Mouse (Mus musculus): ENCODE data around the gene Eif1ad. TPM values are rescaled to one million over a fixed set of nuclear protein-coding genes. Genes with fewer than 3 reads are reported as not detected.

The Eif1ad gene
- 29.9 and 34.7 TPM in 2 replicates for polyA plus RNA-seq (2021; fragmentation: Nextera tagmentation)
- long read RNA-seq, experiment 1, transcript Eif1ad-201 (6 exons, 2,556 nt), result major isoform, 52 of 58 reads
- long read RNA-seq, experiment 1, partial matches to known transcripts, result 0 of 58 reads
- long read RNA-seq, experiment 1, other reads (novel, unspliced or antisense), result 6 of 58 reads
- long read RNA-seq, experiment 2, transcript Eif1ad-201 (6 exons, 2,556 nt), result major isoform, 38 of 48 reads
- long read RNA-seq, experiment 2, partial matches to known transcripts, result 6 of 48 reads
- long read RNA-seq, experiment 2, other reads (novel, unspliced or antisense), result 4 of 48 reads

DNA sequence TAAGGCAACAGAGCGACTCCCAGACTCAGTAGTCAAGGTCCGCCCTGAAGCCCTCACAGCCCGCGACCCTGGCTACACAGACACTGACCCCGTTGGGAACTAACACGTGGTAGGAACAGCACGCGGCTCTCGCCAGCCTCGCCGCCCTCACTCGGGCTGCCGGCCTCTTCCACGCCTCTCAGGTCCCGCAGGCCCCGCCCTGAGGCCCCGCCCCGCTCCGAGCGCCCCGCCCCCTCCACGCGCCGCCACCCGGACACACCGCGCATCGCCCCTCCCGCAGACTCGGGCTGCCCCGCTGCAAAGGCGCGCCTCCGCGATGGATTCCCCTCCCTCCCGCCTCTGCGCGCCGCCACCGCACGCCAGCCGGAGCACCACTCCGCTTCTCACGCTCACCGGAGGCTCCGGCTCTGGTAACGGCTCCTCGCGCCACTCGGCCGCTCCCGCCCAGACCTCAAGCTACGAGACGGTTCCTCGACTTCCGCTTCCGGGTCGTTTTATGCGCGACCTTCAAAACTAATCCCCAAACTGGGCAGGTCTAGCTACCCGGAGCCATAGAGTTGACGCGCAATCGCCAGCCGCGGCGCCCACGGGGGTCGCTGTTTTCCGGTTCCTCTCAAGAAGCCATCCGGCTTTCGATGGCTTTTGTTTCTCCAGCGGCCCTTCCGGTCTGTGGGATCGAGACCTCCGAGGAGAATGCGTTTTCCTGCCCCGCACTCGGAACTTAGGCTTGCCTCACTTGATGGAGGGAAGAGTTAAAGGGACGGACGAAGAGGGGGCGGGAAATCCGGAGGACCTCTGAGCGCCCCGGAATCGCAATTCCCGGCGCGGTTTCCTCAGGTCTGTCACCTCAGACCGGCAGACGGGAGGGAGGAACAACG is at the start of gene Eif1ad:
Gene Eif1ad (plus strand): TSS at position 567 of the 878 bp plus-strand sequence.

DNA sequence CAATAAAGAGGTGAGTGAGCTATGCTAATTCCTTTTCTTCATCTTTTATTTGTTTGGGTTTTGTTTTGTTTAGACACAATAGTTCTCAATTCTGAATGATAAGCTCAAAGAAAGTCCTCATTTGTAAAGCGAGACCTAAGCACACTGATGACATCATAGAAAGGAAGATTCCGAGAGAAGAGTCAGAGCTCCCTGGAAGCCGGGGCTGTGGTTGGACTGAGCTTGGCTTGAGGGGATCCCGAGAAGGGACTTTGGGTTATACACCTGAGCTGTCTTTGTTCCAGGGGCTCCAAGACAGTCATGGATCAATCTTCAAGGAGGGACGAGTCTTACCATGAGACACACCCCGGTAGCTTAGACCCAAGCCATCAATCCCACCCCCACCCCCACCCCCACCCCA is 31.1 kb upstream of the Eif1ad start, which contains the start of gene Catsper1:
Gene Catsper1 (plus strand): TSS at position 301 of the 400 bp plus-strand sequence.

DNA sequence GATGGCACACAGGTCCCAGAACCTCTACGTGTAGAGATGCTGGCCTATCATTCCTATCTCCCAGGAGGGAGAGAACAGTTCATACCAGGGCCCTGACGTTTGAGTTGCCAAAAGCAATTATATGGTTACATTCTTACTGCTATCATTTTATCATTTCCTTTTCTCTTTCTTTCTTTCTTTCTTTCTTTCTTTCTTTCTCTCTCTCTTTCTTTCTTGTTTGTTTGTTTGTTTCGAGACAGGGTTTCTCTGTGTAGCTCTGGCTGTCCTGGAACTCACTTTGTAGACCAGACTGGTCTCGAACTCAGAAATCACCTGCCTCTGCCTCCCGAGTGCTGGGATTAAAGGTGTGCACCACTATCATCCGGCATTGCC is 17.1 kb upstream of the Eif1ad start, which contains the start of gene Cst6:
Gene Cst6 (minus strand): TSS at position 73 of the 372 bp plus-strand sequence.

DNA sequence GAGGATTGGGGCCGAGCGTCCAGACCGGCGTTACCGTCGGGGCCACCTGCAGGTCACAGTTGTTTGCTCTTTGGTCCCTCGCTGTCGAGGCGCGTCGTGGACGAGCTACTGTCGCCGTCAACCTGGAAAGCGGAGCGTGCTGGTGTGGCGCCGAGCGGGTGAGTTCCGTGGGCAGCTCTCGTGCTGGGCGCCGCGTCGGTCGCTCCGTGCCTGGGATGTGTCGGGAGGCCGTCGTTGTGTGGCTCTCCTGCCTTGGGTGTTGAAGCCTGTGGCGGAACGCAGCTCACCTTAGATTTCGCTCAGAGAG is 465 bp downstream of the Eif1ad start, which contains the start of gene Banf1:
Gene Banf1 (minus strand): TSS at position 116 of the 307 bp plus-strand sequence.

DNA sequence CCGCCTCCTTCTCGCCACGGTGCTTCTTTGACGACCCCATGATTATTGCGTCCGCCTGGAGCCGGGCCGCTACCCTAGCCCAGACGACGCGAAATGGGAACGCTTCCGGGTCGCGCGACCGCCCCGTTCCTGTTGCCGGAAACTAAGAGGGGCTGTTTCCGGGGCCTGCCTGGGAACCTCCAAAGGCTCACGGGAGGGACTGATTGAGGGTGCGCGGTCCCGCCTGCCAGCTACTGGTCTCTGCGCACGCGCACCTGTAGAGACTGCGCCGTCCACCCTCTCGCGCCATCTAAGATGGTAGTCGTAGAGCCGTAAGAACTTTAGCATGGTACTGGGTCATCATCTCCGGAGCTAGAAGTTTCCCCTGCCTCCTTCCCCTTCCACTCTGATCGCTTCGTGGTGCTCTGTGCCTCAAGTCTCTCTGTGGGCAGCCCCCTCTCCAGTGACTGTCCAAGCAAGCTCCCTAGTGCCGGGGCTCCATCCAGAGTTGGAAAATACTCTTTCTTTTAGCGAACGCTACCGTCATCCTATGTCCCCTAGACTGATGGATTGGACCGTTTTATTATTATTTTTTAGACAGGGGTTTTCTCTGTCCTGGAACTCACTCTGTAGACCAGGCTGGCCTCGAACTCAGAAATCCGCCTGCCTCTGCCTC is 22.2 kb downstream of the Eif1ad start, which contains the start of gene Sart1:
Gene Sart1 (minus strand): TSS at position 116 of the 655 bp plus-strand sequence.

DNA sequence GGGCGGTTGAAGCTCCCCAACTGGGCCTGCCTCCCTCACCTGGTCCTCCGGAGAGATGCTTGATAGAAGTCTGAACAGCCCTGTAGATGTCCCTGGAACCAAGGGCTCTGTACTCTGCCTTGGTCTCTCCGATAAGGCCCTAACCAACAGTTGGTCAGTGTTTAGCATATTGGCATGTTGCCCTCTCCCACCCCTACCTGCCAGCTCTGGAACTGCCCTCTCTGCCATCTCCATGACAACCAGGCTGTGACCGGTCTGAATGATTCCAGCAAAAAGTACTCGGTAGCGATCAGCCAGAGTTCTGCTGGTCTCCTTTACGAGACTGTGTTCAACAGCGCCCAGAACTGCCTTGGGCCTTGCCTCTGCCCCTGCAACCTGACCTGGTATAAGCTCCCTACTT is 35.8 kb downstream of the Eif1ad start, which contains the start of gene Tsga10ip:
Gene Tsga10ip (minus strand): TSS at position 234 of the 400 bp plus-strand sequence.

Other genes with a start within 250 kb of the Eif1ad start
- 11.6 and 37.2 TPM in 2 replicates for gene Klc2, start 248.2 kb upstream of the Eif1ad start, polyA plus RNA-seq (2021; fragmentation: Nextera tagmentation)
- 18.5 and 34.5 TPM in 2 replicates for gene Pacs1, start 93.6 kb upstream of the Eif1ad start, polyA plus RNA-seq (2021; fragmentation: Nextera tagmentation)
- 203 and 220 TPM in 2 replicates for gene Sf3b2, start 71.3 kb upstream of the Eif1ad start, polyA plus RNA-seq (2021; fragmentation: Nextera tagmentation)
- gene Gal3st3, start 68.4 kb upstream of the Eif1ad start, polyA plus RNA-seq (2021; fragmentation: Nextera tagmentation), result 30.0 and 34.7 TPM in 2 replicates
- gene Catsper1, start 31.0 kb upstream of the Eif1ad start, polyA plus RNA-seq (2021; fragmentation: Nextera tagmentation), result not detected in 2 replicates
- 50.0 and 72.9 TPM in 2 replicates for gene Cst6, start 17.2 kb upstream of the Eif1ad start, polyA plus RNA-seq (2021; fragmentation: Nextera tagmentation)
- 160 and 199 TPM in 2 replicates for gene Banf1, start 427 bp downstream of the Eif1ad start, polyA plus RNA-seq (2021; fragmentation: Nextera tagmentation)
- gene Sart1, start 22.0 kb downstream of the Eif1ad start, polyA plus RNA-seq (2021; fragmentation: Nextera tagmentation), result 26.4 and 29.3 TPM in 2 replicates
- not detected in 2 replicates for gene Tsga10ip, start 35.8 kb downstream of the Eif1ad start, polyA plus RNA-seq (2021; fragmentation: Nextera tagmentation)
- gene Drap1, start 58.2 kb downstream of the Eif1ad start, polyA plus RNA-seq (2021; fragmentation: Nextera tagmentation), result 166 and 215 TPM in 2 replicates
- gene AI837181, start 58.4 kb downstream of the Eif1ad start, polyA plus RNA-seq (2021; fragmentation: Nextera tagmentation), result 42.0 and 45.8 TPM in 2 replicates
- 0.19 TPM in 1 of 2 replicates, not detected in the other for gene Fosl1, start 80.8 kb downstream of the Eif1ad start, polyA plus RNA-seq (2021; fragmentation: Nextera tagmentation)
- gene Ccdc85b, start 91.2 kb downstream of the Eif1ad start, polyA plus RNA-seq (2021; fragmentation: Nextera tagmentation), result 20.7 and 40.8 TPM in 2 replicates
- 93.1 and 106 TPM in 2 replicates for gene Fibp, start 93.9 kb downstream of the Eif1ad start, polyA plus RNA-seq (2021; fragmentation: Nextera tagmentation)
- 0.23 TPM in 1 of 2 replicates, not detected in the other for gene Ctsw, start 101.8 kb downstream of the Eif1ad start, polyA plus RNA-seq (2021; fragmentation: Nextera tagmentation)
- gene Efemp2, start 107.2 kb downstream of the Eif1ad start, polyA plus RNA-seq (2021; fragmentation: Nextera tagmentation), result 13.0 and 16.9 TPM in 2 replicates
- 18.7 and 21.5 TPM in 2 replicates for gene Mus81, start 121.7 kb downstream of the Eif1ad start, polyA plus RNA-seq (2021; fragmentation: Nextera tagmentation)
- 823 and 1,622 TPM in 2 replicates for gene Cfl1, start 123.7 kb downstream of the Eif1ad start, polyA plus RNA-seq (2021; fragmentation: Nextera tagmentation)
- not detected in 2 replicates for gene 1700020D05Rik, start 137.0 kb downstream of the Eif1ad start, polyA plus RNA-seq (2021; fragmentation: Nextera tagmentation)
- gene Snx32, start 143.8 kb downstream of the Eif1ad start, polyA plus RNA-seq (2021; fragmentation: Nextera tagmentation), result 58.0 and 58.2 TPM in 2 replicates
- gene Ovol1, start 193.9 kb downstream of the Eif1ad start, polyA plus RNA-seq (2021; fragmentation: Nextera tagmentation), result not detected in 2 replicates
- gene Ap5b1, start 201.3 kb downstream of the Eif1ad start, polyA plus RNA-seq (2021; fragmentation: Nextera tagmentation), result 2.8 and 3.6 TPM in 2 replicates
- gene Rnaseh2c, start 235.1 kb downstream of the Eif1ad start, polyA plus RNA-seq (2021; fragmentation: Nextera tagmentation), result 63.2 and 67.2 TPM in 2 replicates
- gene Kat5, start 243.5 kb downstream of the Eif1ad start, polyA plus RNA-seq (2021; fragmentation: Nextera tagmentation), result 57.2 and 58.7 TPM in 2 replicates